Mouse (Mus musculus): ENCODE results near the gene Adamts5.
A peak's percentile ranks its signal among the peaks of the same experiment; 100 is the strongest.

Gene Adamts5

DNA sequence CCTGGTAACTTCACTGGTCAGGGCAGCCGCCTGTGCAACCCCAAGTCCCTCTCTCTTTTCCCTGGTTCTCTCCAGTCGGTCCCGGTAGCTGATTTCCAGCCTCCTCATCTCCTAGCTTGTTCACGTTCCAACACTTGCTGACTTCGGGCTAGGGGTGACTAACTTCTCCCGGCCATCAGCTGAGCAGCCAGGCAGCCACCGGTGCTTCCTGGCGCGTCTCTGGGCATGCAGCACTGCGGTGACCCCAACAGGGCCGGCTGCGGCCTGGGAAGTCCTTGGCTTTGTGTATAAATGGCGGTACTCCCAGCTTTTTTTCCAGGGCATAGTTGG, at the start of gene Adamts5:
Gene Adamts5 (minus strand): TSS at position 248 of the 330 bp plus-strand sequence.
- DNase-seq: no peak

DNA sequence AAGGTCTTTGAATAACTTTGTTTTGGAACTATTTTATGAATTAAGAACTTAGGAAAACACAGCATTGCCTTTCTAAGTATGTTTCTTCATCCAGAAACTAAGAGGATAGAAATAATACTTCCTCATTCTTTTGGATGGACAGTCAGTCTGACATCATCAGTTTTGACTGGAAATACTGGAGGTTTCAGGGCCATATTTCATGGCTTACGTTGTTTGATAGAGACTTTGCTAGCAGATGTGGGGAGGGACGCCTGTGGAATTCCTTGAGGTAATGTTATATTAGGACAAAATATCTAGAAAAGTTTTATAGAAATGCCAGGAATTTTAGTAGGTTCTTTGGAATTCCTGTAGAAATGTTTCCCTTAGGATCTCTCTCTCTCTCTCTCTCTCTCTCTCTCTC, 48.7 kb upstream of the Adamts5 start:
- no peak for DNase-seq

DNA sequence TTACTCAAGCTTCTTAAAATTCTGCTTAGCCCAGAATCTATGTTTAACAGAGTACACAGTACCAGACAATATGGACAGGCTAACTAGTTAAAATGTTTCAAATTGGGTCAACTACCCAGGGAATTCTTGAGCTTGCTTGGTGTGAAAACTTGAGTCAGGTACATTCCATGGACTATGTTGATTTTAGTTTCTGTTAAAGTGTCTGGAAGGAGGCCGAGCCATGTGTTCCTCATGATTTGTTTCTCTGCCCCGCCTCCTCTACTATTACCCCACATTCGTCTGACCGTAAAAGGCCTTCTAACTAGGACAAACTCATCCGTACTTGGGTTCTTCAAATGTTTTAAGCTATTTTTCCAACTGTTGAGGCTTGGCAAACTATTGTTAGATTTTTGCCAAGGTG, 24.4 kb upstream of the Adamts5 start:
- no peak for DNase-seq

DNA sequence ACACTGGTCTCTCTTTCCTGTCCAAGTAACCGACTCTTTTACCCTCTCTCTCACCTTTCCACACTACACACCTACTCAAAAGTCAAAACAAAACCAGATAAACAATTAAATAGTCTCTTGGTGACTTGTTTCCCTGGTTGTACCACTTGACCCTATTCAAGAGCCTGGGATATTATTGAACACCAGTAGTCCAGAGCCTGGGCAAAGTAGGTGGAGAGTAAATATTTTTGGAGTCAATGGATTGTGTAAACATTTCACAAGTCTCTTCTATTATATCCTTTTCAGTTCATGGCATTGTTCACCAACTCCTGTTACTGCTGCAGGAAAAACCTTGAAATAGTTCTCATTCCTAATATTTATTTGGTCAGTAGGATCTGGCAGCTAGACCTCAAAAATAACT, 20.8 kb upstream of the Adamts5 start:
- no peak for DNase-seq

DNA sequence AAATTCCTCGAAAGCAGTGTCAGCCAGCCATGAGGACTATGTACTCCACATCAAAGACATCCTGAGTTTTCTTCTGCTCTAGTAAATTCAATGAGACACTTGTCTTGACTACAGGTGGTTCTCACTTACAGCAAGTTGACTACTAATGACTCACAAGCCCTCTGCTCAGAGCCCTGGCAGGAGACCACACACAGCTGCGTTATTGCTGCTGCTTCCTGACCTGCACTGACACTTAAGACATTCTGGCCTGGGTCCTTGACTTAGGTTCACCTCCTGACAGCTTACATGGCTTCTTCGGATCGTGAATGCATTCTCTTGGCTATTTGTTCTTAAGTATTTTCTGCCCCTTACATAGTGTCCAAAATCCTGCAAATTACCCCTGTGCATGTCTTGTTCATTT, 18.5 kb upstream of the Adamts5 start:
- no peak for DNase-seq

DNA sequence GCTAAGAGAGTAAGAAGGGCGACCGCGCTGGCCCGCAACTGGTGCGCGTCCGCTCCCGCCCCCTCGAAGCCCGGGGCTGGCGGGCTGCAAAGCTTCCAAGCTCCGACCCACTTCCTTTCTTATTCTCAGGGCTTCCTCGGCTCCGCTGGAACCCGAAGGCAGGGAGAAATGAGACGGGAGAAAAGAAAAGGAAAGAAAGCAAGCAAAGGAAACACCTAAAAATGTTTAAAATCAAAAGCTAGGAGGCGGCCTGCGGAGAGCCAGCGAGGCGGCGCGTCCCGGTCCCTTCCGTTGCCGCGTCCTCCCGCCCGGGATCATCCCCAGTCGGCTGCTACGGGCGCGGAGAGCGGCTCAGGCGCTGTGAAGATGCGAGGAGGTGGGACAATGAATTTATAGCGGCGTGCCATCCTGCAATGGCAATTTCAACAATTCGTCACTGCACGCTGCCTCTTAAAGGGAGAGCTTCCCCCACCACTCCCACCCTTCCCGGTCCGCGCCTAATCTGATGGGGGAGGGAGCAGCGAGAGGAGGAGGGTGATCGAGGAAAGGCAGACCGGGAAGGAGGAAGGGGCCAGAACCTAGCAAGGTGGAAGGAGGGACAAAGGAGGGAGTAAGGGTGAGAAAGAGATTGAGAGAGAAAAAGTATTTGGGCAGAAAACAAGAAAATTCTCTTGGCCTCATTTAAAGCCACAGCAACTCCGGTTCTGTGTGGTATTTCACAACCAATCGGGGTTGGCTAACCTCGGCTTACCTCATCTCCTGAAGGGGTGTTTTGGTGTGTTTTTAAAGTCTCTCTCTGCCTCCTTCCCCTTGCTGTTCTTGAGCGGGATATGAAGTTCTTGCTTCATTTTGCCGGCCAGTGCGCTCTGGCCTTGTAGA, 687 bp downstream of the Adamts5 start:
- peak in 1 of 2 experiments; percentile 1 for DNase-seq

DNA sequence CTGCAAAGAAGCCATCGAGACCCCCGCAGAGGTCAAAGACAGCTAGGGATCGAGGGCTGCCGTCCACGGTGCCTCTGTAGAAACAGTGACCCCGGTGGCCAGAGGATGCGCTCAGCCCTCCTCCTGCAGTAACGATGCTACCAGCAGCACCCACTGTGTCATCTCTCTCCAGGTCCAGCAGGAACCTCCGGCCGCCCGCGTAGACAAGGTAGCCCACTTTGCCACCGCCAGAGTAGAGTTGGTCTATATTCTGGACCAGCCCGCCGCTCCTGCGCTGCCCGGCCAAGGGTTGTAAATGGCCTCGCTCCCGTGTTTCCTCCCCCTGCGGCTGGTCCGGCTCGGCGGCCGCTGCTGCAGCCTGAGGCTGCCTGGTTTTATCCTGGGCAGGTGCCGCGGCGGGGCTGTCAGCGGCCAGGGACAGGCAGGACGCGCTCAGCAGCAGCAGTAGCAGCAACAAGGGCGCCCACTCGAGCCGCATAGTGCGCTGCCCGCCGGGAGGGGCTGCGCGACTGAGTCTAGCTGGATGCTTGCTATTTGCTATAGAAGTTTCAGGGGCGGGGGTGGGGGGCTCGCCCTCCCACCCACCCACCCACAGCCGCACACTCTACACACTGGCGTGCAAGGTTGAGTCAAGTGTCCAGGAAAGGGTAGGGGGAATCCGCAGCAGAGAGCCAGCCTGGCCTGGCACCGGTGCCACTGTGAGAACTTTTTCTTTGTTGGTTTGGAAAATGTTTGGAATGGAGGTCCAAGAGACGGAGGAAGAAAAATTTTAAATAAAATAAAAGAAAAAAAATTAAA, 1.6 kb downstream of the Adamts5 start:
- DNase-seq: peak in 1 of 2 experiments; percentile 1

DNA sequence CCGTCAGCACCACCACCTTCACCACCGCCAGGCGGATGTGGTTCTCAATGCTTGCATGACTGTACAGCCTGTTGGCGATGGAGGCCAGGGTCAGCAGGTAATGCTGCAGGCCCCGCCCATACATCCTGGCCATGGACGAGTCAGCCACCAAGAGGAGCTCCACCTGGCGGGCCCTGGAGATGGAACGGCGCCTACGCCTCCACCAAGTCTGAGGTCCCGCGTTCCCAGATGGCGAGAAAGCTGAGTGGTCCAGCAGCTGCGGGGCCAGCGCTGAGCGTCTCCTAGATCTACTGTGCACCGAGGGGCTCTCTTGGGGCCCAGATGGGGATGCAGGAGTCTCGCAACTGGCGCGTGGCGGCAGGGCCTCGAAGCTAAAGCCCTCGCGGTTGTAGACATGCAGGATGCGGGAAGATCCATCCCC, 2.3 kb downstream of the Adamts5 start:
- DNase-seq: peak in 1 of 2 experiments; percentile 2

DNA sequence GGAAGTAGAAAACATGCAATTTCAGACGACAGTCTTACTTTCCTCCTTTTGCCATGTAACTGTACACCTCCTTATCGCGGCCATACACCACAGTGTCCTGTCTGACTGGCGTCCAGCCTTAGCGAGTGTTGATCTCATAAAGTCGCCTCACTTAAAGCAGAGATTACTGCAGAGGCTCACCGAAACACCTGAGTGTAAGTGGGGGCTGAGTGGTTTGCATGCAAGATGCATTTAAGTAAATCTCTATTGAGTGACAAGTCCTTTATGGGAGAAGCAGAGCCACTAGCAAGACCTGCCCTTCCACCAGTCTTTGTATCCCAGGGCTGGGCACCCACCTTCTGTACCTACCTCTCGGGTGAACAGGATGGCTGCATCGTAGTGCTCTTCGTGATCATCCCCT, 2.8 kb downstream of the Adamts5 start:
- DNase-seq: no peak

DNA sequence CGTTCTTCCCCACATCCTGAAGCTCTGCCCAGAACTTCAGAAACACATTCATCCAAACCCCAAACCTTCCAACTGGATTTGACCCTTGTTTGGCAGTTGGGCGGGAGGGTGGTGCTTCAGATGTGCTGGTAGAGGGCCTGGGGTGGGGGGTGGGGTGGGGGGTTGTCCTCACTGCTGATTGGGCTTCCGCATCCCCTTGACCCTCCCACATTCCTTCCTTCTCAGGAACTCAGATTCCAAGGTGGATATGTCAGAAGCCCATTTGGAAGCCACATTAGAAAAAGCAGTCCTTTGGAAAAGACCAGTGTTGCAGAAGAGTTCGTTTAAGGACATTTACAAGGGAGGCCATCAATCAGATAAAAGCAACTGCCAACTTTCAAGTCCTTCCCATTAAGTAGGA, 3.2 kb downstream of the Adamts5 start:
- no peak for DNase-seq

DNA sequence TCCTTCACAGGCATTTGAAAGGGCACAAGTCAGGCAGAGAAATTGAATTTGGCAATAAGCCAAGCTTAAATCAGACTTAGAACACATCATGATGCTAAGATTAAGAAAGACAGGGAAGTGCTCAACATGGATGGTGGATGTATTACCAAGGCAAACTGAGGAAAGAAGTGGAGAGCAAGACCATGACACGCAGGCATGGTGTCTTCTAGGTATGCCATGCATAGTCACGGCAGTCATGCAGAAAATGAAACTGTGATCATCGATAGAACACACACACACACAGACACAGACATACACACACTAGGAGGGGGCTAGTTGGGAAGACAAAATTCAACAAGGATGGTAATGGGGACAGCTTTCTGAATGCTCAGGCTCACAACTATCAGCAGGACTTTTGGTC, 3.8 kb downstream of the Adamts5 start:
- no peak for DNase-seq

DNA sequence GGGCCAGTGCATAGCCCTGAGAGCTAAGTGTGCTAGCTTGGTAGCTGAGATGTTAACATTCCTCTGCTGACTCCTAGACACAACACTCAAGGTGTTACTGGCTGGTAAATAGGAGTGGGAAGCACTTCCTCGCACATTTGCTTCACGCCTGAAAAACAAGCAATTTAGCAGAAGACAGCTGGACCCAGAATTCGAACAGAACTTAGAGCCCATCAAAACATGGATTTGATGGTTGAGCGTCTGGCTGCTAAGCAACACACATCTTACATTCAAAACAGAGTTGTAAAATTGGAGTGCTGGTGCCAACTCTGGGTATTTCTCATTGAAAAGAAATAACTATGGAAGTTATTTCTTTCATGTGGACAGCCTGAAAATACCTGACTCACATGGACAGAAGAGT, 5.7 kb downstream of the Adamts5 start:
- DNase-seq: no peak

DNA sequence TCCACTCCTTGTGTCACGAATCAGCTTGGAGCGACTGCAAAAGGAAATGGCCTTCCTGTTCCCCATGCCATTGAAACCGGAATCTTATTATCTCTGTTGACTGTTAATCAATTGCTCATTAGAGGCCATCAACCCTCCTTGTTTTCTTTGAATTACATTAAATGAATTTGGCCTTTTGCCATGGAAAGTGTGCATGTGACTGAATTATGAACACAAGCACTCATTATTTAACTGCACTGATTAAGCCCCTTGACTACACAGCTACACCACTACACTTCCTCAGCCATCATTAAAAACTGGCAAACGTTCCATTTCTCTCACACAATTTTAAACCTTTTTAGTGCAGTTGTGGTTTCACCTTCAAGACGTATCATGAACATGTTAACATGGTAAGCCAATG, 11.8 kb downstream of the Adamts5 start:
- no peak for DNase-seq

DNA sequence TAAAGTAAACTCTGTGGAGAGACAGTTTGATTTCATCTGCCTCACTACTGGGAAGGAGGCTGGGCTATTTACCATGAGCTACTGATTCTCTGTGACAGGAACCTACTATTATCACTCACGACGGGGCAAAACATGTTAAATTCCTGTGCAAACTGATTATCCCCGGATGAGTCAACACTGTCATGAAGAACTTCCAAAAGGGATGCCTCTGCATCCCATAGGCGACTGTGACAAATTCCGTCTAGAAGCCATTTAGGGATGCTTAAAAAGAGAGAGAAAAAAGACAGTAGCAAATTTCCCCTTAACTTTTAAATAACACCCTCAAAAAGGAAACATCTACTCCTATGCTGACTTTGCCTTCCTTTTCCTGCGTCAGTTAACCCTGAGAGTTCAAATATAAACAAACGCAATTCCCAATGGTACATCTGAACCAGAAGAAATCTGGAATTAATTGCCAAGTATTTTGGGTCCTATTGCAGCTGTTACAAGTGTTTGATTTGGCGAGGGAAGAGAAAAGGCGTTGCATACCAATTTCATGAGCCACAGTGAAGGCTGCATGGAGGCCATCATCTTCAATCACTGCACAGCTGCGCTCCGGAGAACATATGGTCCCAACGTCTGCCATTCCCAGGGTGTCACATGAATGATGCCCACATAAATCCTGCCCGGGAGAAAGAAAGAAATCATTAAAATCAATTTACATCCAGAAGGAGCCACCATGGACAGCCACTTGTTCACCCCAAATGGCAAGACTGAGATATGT, 14.2 kb downstream of the Adamts5 start:
- no peak for DNase-seq

DNA sequence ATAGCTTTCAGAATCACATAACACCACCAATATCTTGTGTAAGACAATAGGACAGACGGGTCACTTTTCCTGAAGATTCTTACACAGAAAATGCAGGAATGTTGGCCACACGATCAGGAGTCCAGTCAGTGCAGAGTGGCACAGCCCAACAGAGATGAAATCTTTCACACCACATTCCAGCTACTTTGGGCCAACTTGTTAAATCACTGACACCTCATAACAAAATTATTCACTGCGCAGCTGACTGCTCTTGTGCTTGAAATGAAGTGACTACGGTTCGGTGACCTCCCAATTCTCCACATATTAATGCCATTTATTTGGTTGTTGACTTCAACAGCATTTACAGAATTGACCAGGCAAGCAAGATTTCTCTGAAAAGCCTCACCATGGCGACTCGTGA, 22.6 kb downstream of the Adamts5 start:
- no peak for DNase-seq

DNA sequence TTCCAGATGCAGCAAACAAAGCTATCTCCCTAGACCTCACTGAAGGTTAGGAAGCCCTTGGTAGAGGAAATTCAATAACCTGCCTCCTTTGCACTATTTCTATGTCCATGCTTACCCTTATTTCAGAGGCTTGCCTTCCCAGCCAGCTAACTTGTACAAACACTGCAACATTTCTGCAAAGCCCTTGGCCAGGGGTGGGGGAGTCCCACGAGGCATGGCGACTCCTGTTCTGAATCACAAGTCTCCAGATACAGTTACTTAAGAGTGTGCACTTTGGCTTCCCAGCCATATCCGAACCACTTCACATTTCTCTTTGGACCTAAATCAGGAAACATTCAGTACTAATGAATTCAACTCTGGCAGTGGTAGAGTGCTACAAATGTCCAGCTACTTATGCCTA, 27.5 kb downstream of the Adamts5 start:
- DNase-seq: no peak

DNA sequence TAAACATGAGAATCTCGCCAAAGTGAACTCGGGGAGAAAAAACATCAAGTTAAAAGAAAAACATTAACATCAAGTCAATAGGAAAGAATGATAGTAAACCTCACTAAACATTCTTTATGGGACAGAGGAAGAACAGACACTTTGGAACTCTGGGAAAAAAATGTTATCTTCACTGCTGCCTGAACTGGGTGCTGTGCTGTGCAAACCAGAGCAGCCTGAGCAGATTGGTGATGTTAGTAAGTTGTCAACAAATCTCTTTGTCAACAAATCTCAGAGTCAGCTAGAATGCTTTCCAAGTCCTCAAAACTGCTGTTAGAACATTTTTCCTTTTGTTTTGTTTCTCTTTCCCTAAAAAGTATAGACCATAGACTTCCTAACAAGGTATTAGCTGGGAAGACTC, 29.7 kb downstream of the Adamts5 start:
- DNase-seq: no peak

DNA sequence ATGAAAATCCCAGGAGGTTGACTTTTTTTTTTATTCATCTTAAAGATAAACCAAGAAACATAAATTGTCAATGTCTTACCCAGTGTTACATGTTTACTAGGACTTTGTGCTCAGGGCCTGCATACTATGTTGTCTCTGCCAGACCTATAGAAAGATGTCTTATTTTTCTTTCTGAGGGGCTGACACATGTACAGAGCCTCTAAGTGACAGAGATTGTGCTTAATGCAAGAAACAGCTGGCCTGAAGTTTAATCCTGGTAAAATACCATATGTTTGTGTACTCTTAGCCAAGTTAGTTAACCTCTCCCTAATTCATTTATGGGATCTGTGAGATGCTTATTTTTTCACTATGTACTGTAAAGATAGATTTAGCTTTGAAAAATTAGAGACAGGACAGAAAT, 30.4 kb downstream of the Adamts5 start:
- DNase-seq: no peak

DNA sequence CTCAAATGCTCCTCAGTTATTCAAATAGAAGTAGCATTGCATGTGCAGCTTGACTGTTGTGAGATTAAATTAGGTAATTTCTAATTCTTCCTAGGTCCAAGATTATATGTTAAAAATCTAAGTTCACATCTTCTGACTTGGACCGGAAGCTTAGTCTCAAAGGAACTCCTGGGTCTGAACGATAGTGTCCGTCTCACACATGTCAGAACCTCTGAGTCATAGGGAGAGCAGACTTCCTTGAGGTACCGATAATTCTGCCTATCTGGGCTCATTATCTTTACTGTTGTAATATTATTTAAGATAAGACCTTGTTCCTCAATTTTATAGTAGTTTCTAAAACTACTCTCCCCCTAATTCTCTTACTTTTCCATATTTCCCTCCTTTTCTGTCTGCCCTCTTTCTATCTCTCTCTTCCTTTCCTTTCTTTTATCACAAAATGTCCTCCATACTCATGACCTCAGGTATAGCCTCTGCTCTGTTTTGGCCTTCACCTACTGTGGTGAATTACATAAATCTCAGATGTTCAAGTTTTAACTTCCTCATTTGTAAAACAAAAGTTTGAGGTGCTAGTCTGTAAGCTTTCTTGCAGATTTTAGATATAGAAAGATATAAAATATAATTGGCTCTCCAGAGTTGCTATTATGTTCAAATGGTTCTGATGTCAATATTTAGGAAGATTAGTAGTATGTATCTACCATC, 36.8 kb downstream of the Adamts5 start:
- no peak for DNase-seq

DNA sequence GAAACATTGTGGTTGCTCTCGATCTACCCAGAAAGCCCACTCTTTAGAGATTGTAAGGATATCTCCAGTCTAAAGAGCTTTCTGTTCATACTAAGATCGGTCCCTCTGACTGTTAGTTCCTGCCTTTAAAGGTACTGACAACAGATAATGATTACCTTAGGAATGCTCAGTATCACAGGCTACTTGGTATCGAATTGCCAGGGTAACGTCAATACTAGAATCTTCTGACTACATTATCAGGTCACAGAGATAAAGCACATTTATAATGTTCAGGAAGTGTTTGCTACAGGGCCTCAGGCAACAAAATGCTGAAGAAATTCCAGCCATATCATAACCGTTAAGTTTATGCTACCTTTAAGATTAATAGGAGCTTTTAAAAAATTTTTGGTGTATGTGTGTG, 47.1 kb downstream of the Adamts5 start:
- no peak for DNase-seq

DNA sequence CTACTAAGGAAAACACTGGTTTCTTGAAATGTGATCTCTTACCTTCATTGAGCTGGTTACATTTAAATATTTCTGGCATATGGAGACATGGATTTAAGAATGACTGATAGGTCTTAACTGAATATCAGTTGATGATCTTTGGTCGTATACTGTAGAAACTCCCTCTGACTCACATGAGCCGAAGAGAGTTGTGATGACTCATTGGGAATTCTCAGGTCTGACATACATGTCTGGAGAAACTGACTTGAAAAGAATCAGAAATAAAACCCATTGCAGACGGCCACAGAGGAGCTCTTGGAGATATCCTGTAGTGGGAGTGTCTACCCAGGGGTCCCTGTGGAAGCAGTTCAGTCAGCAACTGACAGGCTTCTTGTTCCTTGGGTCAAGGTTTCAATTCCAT, 74.6 kb downstream of the Adamts5 start:
- no peak for DNase-seq

DNA sequence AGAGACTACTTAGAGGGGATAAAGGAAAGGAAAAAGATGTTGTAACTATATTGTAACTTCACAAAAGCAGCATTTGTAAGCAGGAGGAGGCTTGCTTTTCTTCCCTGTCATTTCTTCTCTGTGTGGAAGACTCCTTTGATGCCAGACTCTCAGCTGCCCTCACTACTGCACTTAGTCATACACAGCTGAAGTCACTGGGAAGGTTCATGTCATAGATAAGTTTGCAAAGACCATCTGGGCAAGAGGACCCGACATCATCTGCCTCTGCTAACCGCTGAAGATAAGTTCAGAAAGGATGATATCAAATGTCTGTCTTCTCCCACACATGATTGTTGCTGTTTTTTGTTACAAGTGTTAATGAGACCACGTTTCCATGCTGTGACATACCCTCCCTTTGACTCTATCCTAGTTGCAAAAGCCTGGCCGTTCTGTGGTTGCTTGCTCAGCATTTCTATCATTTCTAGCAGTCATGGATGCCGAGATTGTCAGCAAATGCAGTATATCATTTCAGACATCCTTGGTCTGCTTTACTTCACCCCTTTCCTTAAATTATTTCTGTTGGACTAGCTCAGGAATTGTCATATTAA, 79.2 kb downstream of the Adamts5 start:
- no peak for DNase-seq
